Mouse (Mus musculus): ENCODE measurements at regions not wholly inside any gene's neighbourhood (a gene's known extent, or its start where the extent isn't known, plus 50 kb on each side); places are given as distances from the start of the nearest gene placed in this dataset.
A peak's percentile ranks its signal among the peaks of the same experiment; 100 is the strongest.

- intact Hi-C loops (cut with DNase I) = loop anchor here (5.0 kb wide), 1 partner anchor 396 kb away; no protein-coding TSS in a partner anchor
- DNase-seq = peak; percentile 40 to 46
Measured at GRCm38 (mm10) chr16:97293273-97293672, 63.3 kb upstream of the Bace2 start.

- no peak for DNase-seq
- intact Hi-C loops (cut with DNase I) = no loop called here
Measured at GRCm38 (mm10) chr16:97297140-97297539, 59.4 kb upstream of the Bace2 start.

GRCm38 (mm10) chr16:97304156-97304735 lies 52.3 kb upstream of the Bace2 start:
- DNase-seq = peak in 1 of 2 experiments; percentile 52
- intact Hi-C loops (cut with DNase I) = no loop called here

Measured in gastrocnemius, postnatal 36 days (tissue).